Mouse (Mus musculus): ENCODE results near the gene Dclk1. TPM values are rescaled to one million over a fixed set of nuclear protein-coding genes. Genes with fewer than 3 reads are reported as not detected.

Gene Dclk1
- polyA plus RNA-seq, 1 experiment from 2014 or later, result 256 TPM

- Histone ChIP-seq H3K4me3 (replicated peaks; ENCODE audit: low read length) (no peak overlapping the region), H3K9me3 (ENCODE audit: control insufficient read depth, low read length) (no peaks in the 10 kb centered on the region), H3K4me2 (replicated peaks) (no peak overlapping the region), H3K9ac (no peak overlapping the region), H3K27ac (no peak overlapping the region), H3K27me3 (ENCODE audit: control insufficient read depth, insufficient read depth, low read length) (no peaks in the 10 kb centered on the region), H3K4me1 (replicated peaks; ENCODE audit: control insufficient read depth, insufficient read depth, low read length) (peaks cover 28% of the 10 kb centered on the region), H3K36me3 (replicated peaks; ENCODE audit: control insufficient read depth, insufficient read depth) (no peaks in the 10 kb centered on the region)
- DNase-seq (ENCODE audit: low spot score) (no peak), ATAC-seq (ENCODE audit: low FRiP score) (no peak)
- WGBS, result 66% methylated on average over 3 of the region's 3 CpGs
Measured at GRCm38 (mm10) chr3:55545296-55545695, 303.1 kb downstream of the Dclk1 start.

- no peaks in the 10 kb centered on the region for H3K27me3 ChIP-seq (ENCODE audit: control insufficient read depth, insufficient read depth, low read length)
- H3K36me3 ChIP-seq (replicated peaks; ENCODE audit: control insufficient read depth, insufficient read depth), result no peaks in the 10 kb centered on the region
- H3K4me2 ChIP-seq (replicated peaks), result no peak overlapping the region
- H3K27ac ChIP-seq, result no peak overlapping the region
- H3K9ac ChIP-seq, result no peak overlapping the region
- peaks cover 28% of the 10 kb centered on the region for H3K4me1 ChIP-seq (replicated peaks; ENCODE audit: control insufficient read depth, insufficient read depth, low read length)
- ATAC-seq (ENCODE audit: low FRiP score), result no peak
- 94% methylated on average over 9 of the region's 9 CpGs for WGBS
- H3K4me3 ChIP-seq (replicated peaks; ENCODE audit: low read length), result no peak overlapping the region
- no peaks in the 10 kb centered on the region for H3K9me3 ChIP-seq (ENCODE audit: control insufficient read depth, low read length)
- DNase-seq (ENCODE audit: low spot score), result no peak
Measured at GRCm38 (mm10) chr3:55545916-55546315, 303.8 kb downstream of the Dclk1 start.

- no peaks in the 10 kb centered on the region for H3K36me3 ChIP-seq (replicated peaks; ENCODE audit: control insufficient read depth, insufficient read depth)
- DNase-seq (ENCODE audit: low spot score) (no peak), ATAC-seq (ENCODE audit: low FRiP score) (no peak)
- no peaks in the 10 kb centered on the region for H3K27me3 ChIP-seq (ENCODE audit: control insufficient read depth, insufficient read depth, low read length)
- H3K4me3 ChIP-seq (replicated peaks; ENCODE audit: low read length), result no peak overlapping the region
- no peaks in the 10 kb centered on the region for H3K9me3 ChIP-seq (ENCODE audit: control insufficient read depth, low read length)
- peaks cover 22% of the 10 kb centered on the region for H3K4me1 ChIP-seq (replicated peaks; ENCODE audit: control insufficient read depth, insufficient read depth, low read length)
- H3K4me2 ChIP-seq (replicated peaks), result no peak overlapping the region
- WGBS, result 70% methylated on average over 2 of the region's 2 CpGs
- H3K27ac ChIP-seq, result no peak overlapping the region
- no peak overlapping the region for H3K9ac ChIP-seq
Measured at GRCm38 (mm10) chr3:55547106-55547505, 304.9 kb downstream of the Dclk1 start.

- Histone ChIP-seq H3K27ac (no peak overlapping the region), H3K36me3 (replicated peaks; ENCODE audit: control insufficient read depth, insufficient read depth) (no peaks in the 10 kb centered on the region), H3K4me2 (replicated peaks) (no peak overlapping the region), H3K4me3 (replicated peaks; ENCODE audit: low read length) (no peak overlapping the region), H3K9me3 (ENCODE audit: control insufficient read depth, low read length) (no peaks in the 10 kb centered on the region), H3K9ac (no peak overlapping the region), H3K27me3 (ENCODE audit: control insufficient read depth, insufficient read depth, low read length) (no peaks in the 10 kb centered on the region), H3K4me1 (replicated peaks; ENCODE audit: control insufficient read depth, insufficient read depth, low read length) (0 out of 2 replicates have a peak, but pooled peaks cover 2% of the 10 kb centered on the region)
- DNase-seq (ENCODE audit: low spot score) (no peak), ATAC-seq (ENCODE audit: low FRiP score) (no peak)
- 89% methylated on average over 7 of the region's 7 CpGs for WGBS
Measured at GRCm38 (mm10) chr3:55549376-55549775, 307.2 kb downstream of the Dclk1 start.

DNA sequence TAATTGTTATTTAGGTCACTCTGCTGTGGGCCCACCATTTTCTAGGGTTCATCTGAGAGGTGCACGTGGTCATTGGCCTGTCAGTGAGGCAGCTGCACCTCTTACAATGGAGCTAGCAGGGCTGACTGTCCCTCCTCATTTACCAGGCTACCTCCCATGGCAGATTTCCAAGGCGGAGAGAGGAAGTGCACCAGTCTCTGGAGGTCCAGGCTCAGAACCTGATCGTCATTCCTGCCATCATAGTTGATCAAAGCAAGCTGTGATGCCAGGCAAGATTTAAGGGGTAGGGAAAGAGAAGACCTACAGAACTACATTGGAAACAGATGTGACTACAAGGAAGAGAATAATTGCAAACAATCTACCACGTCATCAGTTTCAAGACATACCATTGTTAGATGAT is 308.8 kb downstream of the Dclk1 start:
- H3K27me3 ChIP-seq (ENCODE audit: control insufficient read depth, insufficient read depth, low read length), result no peaks in the 10 kb centered on the region
- H3K36me3 ChIP-seq (replicated peaks; ENCODE audit: control insufficient read depth, insufficient read depth), result no peaks in the 10 kb centered on the region
- DNase-seq (ENCODE audit: low spot score) (no peak), ATAC-seq (ENCODE audit: low FRiP score) (no peak)
- H3K4me1 ChIP-seq (replicated peaks; ENCODE audit: control insufficient read depth, insufficient read depth, low read length), result no peaks in the 10 kb centered on the region
- H3K9me3 ChIP-seq (ENCODE audit: control insufficient read depth, low read length), result no peaks in the 10 kb centered on the region
- H3K4me3 ChIP-seq (replicated peaks; ENCODE audit: low read length), result no peak overlapping the region
- H3K27ac ChIP-seq, result no peak overlapping the region
- 72% methylated on average over 4 of the region's 4 CpGs for WGBS
- no peak overlapping the region for H3K4me2 ChIP-seq (replicated peaks)
- no peak overlapping the region for H3K9ac ChIP-seq

DNA sequence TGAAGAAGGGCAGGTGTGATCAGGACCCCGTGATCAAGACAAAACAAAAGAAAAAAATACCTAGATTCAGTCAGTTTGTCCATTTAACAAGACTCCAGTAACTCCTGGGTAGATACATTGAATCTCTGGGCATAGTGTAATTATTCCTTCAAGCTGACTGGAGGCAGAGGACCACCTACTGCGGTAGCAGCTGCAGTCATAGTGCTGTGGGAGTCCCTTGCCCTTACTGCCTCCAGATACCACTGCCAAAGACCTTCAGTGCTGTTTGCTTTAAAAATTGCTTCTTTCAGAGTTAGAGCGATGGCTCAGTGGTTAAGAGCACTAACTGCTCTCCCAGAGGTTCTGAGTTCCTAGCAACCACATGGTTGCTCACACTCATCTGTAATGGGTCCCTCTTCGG is 309.7 kb downstream of the Dclk1 start:
- ATAC-seq (ENCODE audit: low FRiP score) (no peak), DNase-seq (ENCODE audit: low spot score) (no peak)
- H3K9me3 ChIP-seq (ENCODE audit: control insufficient read depth, low read length), result no peaks in the 10 kb centered on the region
- H3K36me3 ChIP-seq (replicated peaks; ENCODE audit: control insufficient read depth, insufficient read depth), result no peaks in the 10 kb centered on the region
- no peaks in the 10 kb centered on the region for H3K4me1 ChIP-seq (replicated peaks; ENCODE audit: control insufficient read depth, insufficient read depth, low read length)
- no peak overlapping the region for H3K4me2 ChIP-seq (replicated peaks)
- no peak overlapping the region for H3K4me3 ChIP-seq (replicated peaks; ENCODE audit: low read length)
- no peak overlapping the region for H3K27ac ChIP-seq
- H3K27me3 ChIP-seq (ENCODE audit: control insufficient read depth, insufficient read depth, low read length), result no peaks in the 10 kb centered on the region
- no peak overlapping the region for H3K9ac ChIP-seq
- 77% methylated on average over 4 of the region's 4 CpGs for WGBS

DNA sequence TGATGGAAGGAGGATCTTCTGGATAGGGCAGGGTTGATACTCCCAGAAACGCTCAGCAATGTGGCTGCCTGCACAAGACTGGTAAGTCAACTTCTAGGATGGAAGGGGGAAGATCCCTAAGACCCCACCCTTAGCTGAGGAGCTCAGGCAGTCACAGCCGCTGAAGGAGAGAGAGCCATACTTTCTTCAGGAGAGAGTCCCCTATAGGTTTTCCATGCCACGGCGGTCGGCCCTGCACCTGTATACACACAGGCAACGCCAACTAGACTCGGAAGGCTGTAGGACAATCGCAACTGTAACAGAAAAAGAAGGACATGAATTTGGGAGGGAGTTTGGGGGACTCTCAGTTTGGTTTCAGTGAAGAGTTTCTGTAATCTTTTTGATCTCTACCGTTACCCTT is 310.9 kb downstream of the Dclk1 start:
- no peaks in the 10 kb centered on the region for H3K9me3 ChIP-seq (ENCODE audit: control insufficient read depth, low read length)
- 95% methylated on average over 9 of the region's 9 CpGs for WGBS
- DNase-seq (ENCODE audit: low spot score) (no peak), ATAC-seq (ENCODE audit: low FRiP score) (no peak)
- H3K4me3 ChIP-seq (replicated peaks; ENCODE audit: low read length), result no peak overlapping the region
- no peak overlapping the region for H3K9ac ChIP-seq
- no peak overlapping the region for H3K4me2 ChIP-seq (replicated peaks)
- H3K36me3 ChIP-seq (replicated peaks; ENCODE audit: control insufficient read depth, insufficient read depth), result no peaks in the 10 kb centered on the region
- H3K27me3 ChIP-seq (ENCODE audit: control insufficient read depth, insufficient read depth, low read length), result no peaks in the 10 kb centered on the region
- no peaks in the 10 kb centered on the region for H3K4me1 ChIP-seq (replicated peaks; ENCODE audit: control insufficient read depth, insufficient read depth, low read length)
- H3K27ac ChIP-seq, result no peak overlapping the region

DNA sequence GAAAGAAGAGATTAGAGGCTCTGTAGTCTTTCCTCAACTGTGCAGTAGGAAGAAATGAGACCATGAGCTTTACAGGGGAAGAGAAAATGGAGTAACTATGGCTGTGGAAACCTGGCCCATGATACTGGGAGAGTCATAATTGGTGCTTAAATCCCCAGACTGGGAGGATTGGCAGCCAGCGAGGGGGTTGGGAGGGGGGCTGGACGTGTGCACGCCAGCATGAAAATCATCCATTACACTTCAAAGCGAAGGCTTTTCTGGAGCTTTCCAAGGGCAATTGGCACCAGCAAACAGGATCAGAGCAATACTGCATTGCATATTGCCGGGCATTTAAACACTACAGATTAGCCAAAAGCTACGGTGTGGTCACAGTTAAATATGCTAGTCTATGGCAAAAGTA is 313.7 kb downstream of the Dclk1 start:
- no peak overlapping the region for H3K27ac ChIP-seq
- no peaks in the 10 kb centered on the region for H3K4me1 ChIP-seq (replicated peaks; ENCODE audit: control insufficient read depth, insufficient read depth, low read length)
- H3K36me3 ChIP-seq (replicated peaks; ENCODE audit: control insufficient read depth, insufficient read depth), result no peaks in the 10 kb centered on the region
- ATAC-seq (ENCODE audit: low FRiP score), result no peak
- no peak overlapping the region for H3K4me2 ChIP-seq (replicated peaks)
- H3K27me3 ChIP-seq (ENCODE audit: control insufficient read depth, insufficient read depth, low read length), result no peaks in the 10 kb centered on the region
- H3K4me3 ChIP-seq (replicated peaks; ENCODE audit: low read length), result no peak overlapping the region
- H3K9me3 ChIP-seq (ENCODE audit: control insufficient read depth, low read length), result no peaks in the 10 kb centered on the region
- H3K9ac ChIP-seq, result no peak overlapping the region
- 77% methylated on average over 6 of the region's 6 CpGs for WGBS
- DNase-seq (ENCODE audit: low spot score), result no peak

GRCm38 (mm10) chr3:55558570-55558969 is 316.4 kb downstream of the Dclk1 start:
- no peaks in the 10 kb centered on the region for H3K9me3 ChIP-seq (ENCODE audit: control insufficient read depth, low read length)

GRCm38 (mm10) chr3:55567476-55567875 is 325.3 kb downstream of the Dclk1 start:
- no peak for ATAC-seq (ENCODE audit: low FRiP score)
- Histone ChIP-seq H3K4me3 (replicated peaks; ENCODE audit: low read length) (no peak overlapping the region), H3K27me3 (ENCODE audit: control insufficient read depth, insufficient read depth, low read length) (no peaks in the 10 kb centered on the region), H3K36me3 (replicated peaks; ENCODE audit: control insufficient read depth, insufficient read depth) (no peaks in the 10 kb centered on the region), H3K9me3 (ENCODE audit: control insufficient read depth, low read length) (no peaks in the 10 kb centered on the region), H3K4me1 (replicated peaks; ENCODE audit: control insufficient read depth, insufficient read depth, low read length) (peaks cover 15% of the 10 kb centered on the region), H3K4me2 (replicated peaks) (no peak overlapping the region), H3K9ac (no peak overlapping the region), H3K27ac (no peak overlapping the region)
- WGBS, result 96% methylated on average over 3 of the region's 3 CpGs
- DNase-seq (ENCODE audit: low spot score), result no peak

More at GRCm38 (mm10) chr3:55558570-55558969, 316.4 kb downstream of the Dclk1 start:
- H3K4me1 ChIP-seq (replicated peaks; ENCODE audit: control insufficient read depth, insufficient read depth, low read length), result no peaks in the 10 kb centered on the region
- no peak for ATAC-seq (ENCODE audit: low FRiP score)
- DNase-seq (ENCODE audit: low spot score), result no peak
- no peak overlapping the region for H3K4me2 ChIP-seq (replicated peaks)
- H3K27me3 ChIP-seq (ENCODE audit: control insufficient read depth, insufficient read depth, low read length), result no peaks in the 10 kb centered on the region
- WGBS, result 95% methylated on average over 1 of the region's 1 CpGs
- no peak overlapping the region for H3K27ac ChIP-seq
- no peak overlapping the region for H3K9ac ChIP-seq
- no peak overlapping the region for H3K4me3 ChIP-seq (replicated peaks; ENCODE audit: low read length)
- H3K36me3 ChIP-seq (replicated peaks; ENCODE audit: control insufficient read depth, insufficient read depth), result no peaks in the 10 kb centered on the region

All from hindbrain, embryonic 14.5 days (tissue).